Mouse (Mus musculus) NIH3T3 (cell line): ENCODE results near the gene Ppm1k.
"Not testable (repeated sequence)": the region's sequence is repeated elsewhere in the genome, so short reads cannot be mapped to it uniquely, and the experiment has no call there.

Source experiments
- DNase-seq: peaks from one replicate; pipeline ENCODE4 v3.0.0-alpha.2; 2012; ENCODE audit warnings: low read depth

Ppm1k gene

GRCm38 (mm10) chr6:57532022-57532421 is 3.2 kb downstream of the Ppm1k start:
- no peak for DNase-seq

GRCm38 (mm10) chr6:57531441-57531840 is 3.8 kb downstream of the Ppm1k start:
- no peak for DNase-seq

- DNase-seq, result peak; percentile 8
Observed at GRCm38 (mm10) chr6:57531011-57531410, 4.3 kb downstream of the Ppm1k start.

GRCm38 (mm10) chr6:57529336-57529845 is 5.9 kb downstream of the Ppm1k start:
- DNase-seq, result no peak

DNA sequence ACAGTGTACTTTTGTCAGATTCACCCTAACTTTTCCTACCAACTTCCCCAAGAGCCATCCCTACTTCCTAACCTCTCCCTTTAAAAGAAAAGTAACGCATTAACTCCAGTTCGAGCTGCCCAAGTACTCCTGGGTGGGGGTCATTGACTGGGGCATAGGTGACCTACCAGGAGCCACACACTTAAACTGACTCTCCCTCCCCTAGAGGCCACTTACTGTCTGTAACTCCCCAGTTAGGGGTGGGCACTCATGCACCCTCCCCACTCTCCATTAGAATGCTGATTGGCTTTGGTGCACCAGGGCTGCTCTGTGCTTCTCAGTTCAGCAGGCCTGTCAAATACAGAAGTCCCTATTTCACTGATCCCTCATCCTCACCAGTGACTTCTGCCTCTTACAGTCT is 8.3 kb downstream of the Ppm1k start:
- no peak for DNase-seq

- DNase-seq, result no peak
Observed at GRCm38 (mm10) chr6:57524742-57525141, 10.5 kb downstream of the Ppm1k start.

DNA sequence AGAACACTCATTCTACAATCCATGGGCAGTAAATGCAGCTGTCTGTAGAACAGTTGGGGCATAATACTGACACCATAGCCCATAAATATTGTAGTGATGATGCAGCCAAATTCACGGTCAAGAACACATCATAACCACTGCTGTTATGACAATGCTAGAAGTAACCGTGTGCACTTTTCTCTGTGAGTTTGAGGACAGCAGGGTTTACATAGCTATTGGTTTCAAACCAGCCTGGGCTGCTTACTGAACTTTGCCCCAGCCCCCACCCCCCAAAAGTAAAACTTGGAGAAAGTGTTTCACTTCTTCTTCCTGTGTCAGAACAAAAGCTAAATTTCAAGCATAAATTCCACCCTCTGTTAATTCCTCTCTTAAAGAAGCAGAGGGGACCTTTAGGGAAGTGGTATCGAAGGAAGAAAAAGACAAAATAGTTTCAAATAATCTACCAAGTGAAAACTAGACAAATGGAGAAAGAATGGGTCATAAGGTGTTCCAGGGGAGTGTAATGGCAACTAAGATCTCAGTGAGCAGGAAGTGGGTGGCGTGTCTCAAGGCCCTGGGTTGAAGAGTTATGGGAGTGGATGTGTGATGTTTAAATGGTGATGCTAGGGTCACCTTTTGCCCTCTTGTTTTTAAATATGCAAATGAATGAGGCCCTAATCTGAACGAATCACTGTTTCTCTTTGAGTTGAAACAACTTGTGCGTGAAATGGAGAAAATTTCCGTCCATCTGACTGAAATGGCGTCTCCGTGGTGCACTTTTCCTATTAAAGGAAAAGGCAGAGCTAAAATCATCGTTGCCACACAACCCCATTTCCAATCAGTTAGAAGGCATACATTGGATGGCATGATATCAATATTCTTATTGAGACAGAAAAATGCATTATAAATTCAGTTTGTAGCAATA is 14.3 kb downstream of the Ppm1k start:
- DNase-seq, result no peak

DNA sequence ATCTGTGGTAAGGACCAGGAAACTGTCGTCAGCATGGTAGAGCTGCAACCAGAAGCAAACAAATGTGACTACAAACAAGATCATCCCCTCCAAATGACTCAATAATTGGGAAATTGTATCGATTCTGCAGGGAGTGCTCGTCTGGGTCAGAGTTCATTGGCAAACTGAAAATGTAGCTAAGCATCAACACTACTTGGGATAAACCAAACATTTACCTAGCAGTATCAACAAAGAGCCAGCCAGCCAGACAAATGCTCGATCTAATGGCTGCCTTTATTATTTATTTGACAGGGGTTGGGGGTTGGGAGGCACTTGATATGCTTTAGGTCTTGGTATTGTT is 21.3 kb downstream of the Ppm1k start:
- no peak for DNase-seq

DNA sequence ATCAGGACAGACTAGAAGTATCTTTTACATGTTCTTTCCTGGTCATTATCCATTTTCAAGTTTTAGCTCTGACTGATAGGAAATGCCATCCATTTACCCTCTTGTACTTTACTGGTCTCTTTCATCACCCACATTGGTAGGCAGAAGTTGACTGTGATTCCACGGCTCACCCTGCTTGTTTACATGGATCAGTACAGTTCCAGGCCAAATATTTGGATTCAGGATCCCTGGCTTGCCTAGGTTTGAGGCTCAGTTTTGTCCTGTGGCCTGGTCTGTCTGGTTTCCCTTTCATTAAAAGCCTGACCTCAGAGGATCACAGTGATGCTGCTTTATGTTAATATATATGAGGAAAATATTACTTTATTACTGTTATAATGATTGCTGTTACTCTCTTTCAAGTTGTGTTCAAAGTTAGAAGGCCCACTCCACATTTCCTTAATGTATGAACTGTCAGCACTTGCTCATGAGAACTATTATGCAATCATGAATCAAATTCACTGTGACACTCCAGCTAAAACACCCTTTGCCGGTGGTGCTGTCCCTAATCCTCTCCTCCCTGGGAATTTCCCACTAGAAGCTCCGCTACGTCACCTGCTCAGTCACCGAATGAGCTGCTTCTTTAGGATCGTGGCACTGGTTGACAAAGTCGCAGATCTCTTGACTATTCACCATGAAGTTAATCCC is 21.8 kb downstream of the Ppm1k start:
- no peak for DNase-seq

- no peak for DNase-seq
Observed at GRCm38 (mm10) chr6:57511899-57512298, 23.4 kb downstream of the Ppm1k start.

DNA sequence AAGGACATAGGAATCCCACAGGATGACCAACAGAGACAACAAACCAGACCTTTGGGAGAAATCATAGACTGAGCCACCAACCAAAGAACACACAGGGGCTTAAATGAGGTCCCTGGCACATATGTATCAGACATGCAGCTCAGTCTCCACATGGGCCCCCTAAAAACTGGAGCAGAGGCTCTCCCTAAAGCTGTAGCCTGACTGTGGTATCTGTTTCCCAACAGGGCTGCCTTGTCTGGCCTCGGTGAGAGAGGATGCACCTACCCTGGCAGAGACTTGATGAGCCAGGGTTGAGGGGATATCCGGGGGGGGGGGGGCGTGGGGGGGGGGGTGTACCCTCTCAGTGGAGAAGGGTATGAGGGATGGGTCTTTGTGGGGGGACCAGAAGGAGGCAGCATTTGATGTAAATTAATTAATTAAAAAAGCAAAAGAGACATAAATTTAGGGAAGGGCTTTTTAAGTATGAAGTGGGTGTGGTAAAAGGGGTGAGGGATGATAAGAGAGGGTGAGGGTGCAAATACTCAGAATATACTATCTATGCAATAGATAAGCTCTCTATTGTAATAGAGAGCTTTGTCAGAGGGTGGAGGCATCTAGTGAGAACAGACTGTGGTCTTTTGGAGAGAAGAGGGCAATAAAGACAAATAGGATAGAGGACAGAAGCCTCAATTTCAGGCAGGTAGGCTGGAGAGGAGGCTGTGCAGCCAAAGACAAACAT is 31.4 kb downstream of the Ppm1k start:
- DNase-seq, result no peak

GRCm38 (mm10) chr6:57499209-57499608 is 36.1 kb downstream of the Ppm1k start:
- DNase-seq, result no peak

DNA sequence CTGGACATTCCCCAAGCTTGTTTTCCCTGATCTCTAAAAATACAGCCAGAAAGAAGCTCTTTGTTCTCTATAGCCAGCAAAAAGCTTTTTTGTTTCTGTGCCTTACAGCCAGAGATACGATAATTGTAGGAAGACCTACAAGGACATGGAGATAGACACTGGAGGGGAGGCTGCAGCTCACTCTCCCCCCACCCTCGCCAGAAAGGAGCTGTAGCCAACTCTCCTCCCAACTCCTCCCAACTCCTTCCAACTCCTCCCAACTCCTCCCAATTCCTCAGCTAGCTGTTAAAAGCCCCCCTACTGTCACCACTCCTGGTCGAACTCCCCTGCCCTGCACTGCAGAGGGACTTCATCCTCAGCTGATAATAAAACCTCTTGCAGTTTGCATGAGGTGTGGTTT is 67.1 kb downstream of the Ppm1k start:
- DNase-seq, result not testable (repeated sequence)
